8 mouse cellular contexts compared by ENCODE assay signal in the genomic region with DNA sequence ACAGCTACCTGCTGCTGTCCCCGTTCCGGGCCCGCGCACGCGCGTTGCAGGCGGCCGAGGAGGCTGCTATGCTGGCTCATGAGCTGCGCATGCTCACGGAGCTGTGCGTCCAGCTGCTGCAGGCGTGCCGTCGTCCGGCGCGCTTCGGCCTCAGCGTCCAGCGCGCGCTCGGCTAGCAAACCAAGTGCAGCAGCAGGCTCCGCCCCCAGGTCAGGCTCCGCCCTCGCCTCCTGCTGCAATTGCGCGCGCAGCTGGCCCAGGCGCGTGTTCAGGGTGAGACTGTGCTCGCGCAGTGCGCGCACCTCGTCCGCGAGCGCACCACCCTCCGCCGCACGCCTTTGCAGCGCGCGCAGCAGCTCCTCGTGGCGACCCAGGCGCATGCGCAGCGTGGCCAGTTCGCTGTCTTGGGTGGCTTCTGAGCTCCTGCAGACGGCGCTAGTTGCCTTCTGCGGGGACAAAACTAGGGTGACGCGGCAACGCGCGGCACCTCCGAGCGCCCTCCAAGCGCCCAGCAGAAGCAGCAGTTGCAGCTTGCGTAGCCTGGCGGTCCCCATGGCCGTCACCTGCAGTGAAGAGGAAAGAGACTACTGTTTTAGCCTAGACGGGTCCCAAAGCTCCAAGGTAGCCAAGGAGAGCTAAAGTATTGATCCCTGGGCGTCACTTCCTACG. TPM values are rescaled to one million over a fixed set of nuclear protein-coding genes. Genes with fewer than 3 reads are reported as not detected.
DNase-seq lines count a peak whose midpoint lies in the region; ATAC-seq lines count a peak whose summit lies in the region.

No protein-coding gene starts in this region.

- peaks cover 4 to 5% of the 10 kb centered on the region in 2 experiments; a peak in 2 of 4 replicates for H3K4me1 ChIP-seq in heart, embryonic 14.5 days (ENCODE audit: control insufficient read depth in 2 of 2, insufficient read depth in 2 of 2, low read length in 2 of 2)
- H3K4me1 ChIP-seq in liver, embryonic 13.5 days (replicated peaks) = peaks cover 29% of the 10 kb centered on the region
- H3K4me1 ChIP-seq in stomach, embryonic 16.5 days (ENCODE audit: control insufficient read depth, insufficient read depth, low read length) = peaks cover 4% of the 10 kb centered on the region

- peak overlapping the region; percentile 46 to 54 for H3K4me3 ChIP-seq in heart, embryonic 14.5 days (ENCODE audit: control insufficient read depth in 1 of 2, insufficient read depth in 1 of 2, low read depth in 1 of 2, low read length in 2 of 2)
- H3K4me3 ChIP-seq in liver, embryonic 13.5 days (replicated peaks) = peak overlapping the region; percentile 60
- peak overlapping the region; percentile 52 for H3K4me3 ChIP-seq in stomach, embryonic 16.5 days (replicated peaks; ENCODE audit: low read length)

- H3K27me3 ChIP-seq in heart, embryonic 14.5 days (ENCODE audit: control insufficient read depth, insufficient read depth, low read length) = no peaks in the 10 kb centered on the region
- H3K27me3 ChIP-seq in liver, embryonic 13.5 days = no peaks in the 10 kb centered on the region
- H3K27me3 ChIP-seq in stomach, embryonic 16.5 days (ENCODE audit: control insufficient read depth, insufficient read depth, low read length) = no peaks in the 10 kb centered on the region

- DNase-seq in c-Kit-negative CD71-positive TER-119-positive erythroid progenitor cells, embryonic 14.5 days (ENCODE audit: low read depth, low spot score) = peak; percentile 96
- peak; percentile 99 for DNase-seq in fibroblast of lung, adult 2 months (ENCODE audit: low read depth)
- peak; percentile 100 for DNase-seq in kidney, postnatal 14 days
- DNase-seq in liver, embryonic 13.5 days = peak; percentile 99
- DNase-seq in neural tube, embryonic 10.5 days (ENCODE audit: extremely low spot score, low spot score) = peak; percentile 100

- H3K4me2 ChIP-seq in heart, embryonic 14.5 days (ENCODE audit: low read length) = peak overlapping the region; percentile 84
- H3K4me2 ChIP-seq in liver, embryonic 13.5 days = peak overlapping the region; percentile 88
- H3K4me2 ChIP-seq in stomach, embryonic 16.5 days (ENCODE audit: low read depth, low read length) = peak overlapping the region; percentile 80

- peak overlapping the region; percentile 84 for H3K9ac ChIP-seq in heart, embryonic 14.5 days (ENCODE audit: low read length)
- peak overlapping the region; percentile 80 for H3K9ac ChIP-seq in liver, embryonic 13.5 days
- H3K9ac ChIP-seq in stomach, embryonic 16.5 days (ENCODE audit: low read length) = peak overlapping the region; percentile 87

- H3K9me3 ChIP-seq in heart, embryonic 14.5 days (ENCODE audit: control insufficient read depth, low read length) = no peaks in the 10 kb centered on the region
- no peaks in the 10 kb centered on the region for H3K9me3 ChIP-seq in liver, embryonic 13.5 days (replicated peaks)
- no peaks in the 10 kb centered on the region for H3K9me3 ChIP-seq in stomach, embryonic 16.5 days (replicated peaks; ENCODE audit: control insufficient read depth, low read length)

- peak overlapping the region; percentile 93 to 94 for H3K27ac ChIP-seq in heart, embryonic 14.5 days (replicated peaks in 1 of 2; ENCODE audit: control insufficient read depth in 1 of 2, insufficient read depth in 1 of 2, low read depth in 2 of 2, low read length in 2 of 2)
- peak overlapping the region; percentile 90 for H3K27ac ChIP-seq in liver, embryonic 13.5 days
- H3K27ac ChIP-seq in stomach, embryonic 16.5 days (ENCODE audit: low read length) = peak overlapping the region; percentile 95

- WGBS in heart, embryonic 14.5 days = under 1% methylated on average over 69 of the region's 69 CpGs
- under 1% methylated on average over 69 of the region's 69 CpGs for WGBS in liver, embryonic 13.5 days (ENCODE audit: insufficient replicate concordance)
- under 1% methylated on average over 69 of the region's 69 CpGs for WGBS in stomach, embryonic 16.5 days

- H3K36me3 ChIP-seq in heart, embryonic 14.5 days (ENCODE audit: control insufficient read depth, insufficient read depth, low read length) = 0 out of 2 replicates have a peak, but pooled peaks cover under 1% of the 10 kb centered on the region
- H3K36me3 ChIP-seq in liver, embryonic 13.5 days = peaks cover 5% of the 10 kb centered on the region
- no peaks in the 10 kb centered on the region for H3K36me3 ChIP-seq in stomach, embryonic 16.5 days (ENCODE audit: control insufficient read depth, insufficient read depth, low read length)

- peak; percentile 89 for ATAC-seq in CD4-positive, CD25-positive, alpha-beta regulatory T cell, adult 4 months
- ATAC-seq in heart, embryonic 14.5 days (ENCODE audit: insufficient number of reproducible peaks, insufficient read depth, low FRiP score, low read depth) = peak; percentile 96
- ATAC-seq in liver, embryonic 13.5 days (ENCODE audit: low read depth) = peak; percentile 94
- ATAC-seq in stomach, embryonic 16.5 days (ENCODE audit: insufficient read depth, low FRiP score) = peak; percentile 95

RNA-seq across cellular contexts. Expression of a gene that starts 1.4 kb away (rescaled TPM):
- 1 to 10 TPM in 1 of 2 experiments, under 1 TPM in 1; 0.43 to 1.1 TPM for polyA plus RNA-seq in CD4-positive, CD25-positive, alpha-beta regulatory T cell, adult 4 months (2017; shearing (Covaris generic))
- 1.9 and 2.7 TPM in 2 replicates for polyA plus RNA-seq in heart, embryonic 14.5 days (2014; fragmentation: Nextera tagmentation; extraction: Ambion mirVana)
- polyA plus RNA-seq in liver, embryonic 13.5 days (2015; fragmentation: Nextera tagmentation; extraction: Ambion mirVana) = 9.4 and 10.1 TPM in 2 replicates
- polyA plus RNA-seq in stomach, embryonic 16.5 days (2015; fragmentation: Nextera tagmentation; extraction: Ambion mirVana) = 8.2 and 9.1 TPM in 2 replicates

RNA-seq across cellular contexts. Expression of a gene that starts 9.7 kb away (rescaled TPM):
- polyA plus RNA-seq in CD4-positive, CD25-positive, alpha-beta regulatory T cell, adult 4 months (2017; shearing (Covaris generic)) = 10 to 100 TPM; 13.8 to 24.3 TPM
- 4.5 and 5.9 TPM in 2 replicates for polyA plus RNA-seq in heart, embryonic 14.5 days (2014; fragmentation: Nextera tagmentation; extraction: Ambion mirVana)
- 4.2 and 4.8 TPM in 2 replicates for polyA plus RNA-seq in liver, embryonic 13.5 days (2015; fragmentation: Nextera tagmentation; extraction: Ambion mirVana)
- 14.2 and 16.8 TPM in 2 replicates for polyA plus RNA-seq in stomach, embryonic 16.5 days (2015; fragmentation: Nextera tagmentation; extraction: Ambion mirVana)

RNA-seq across cellular contexts. Expression of a gene that starts 9.8 kb away (rescaled TPM):
- 10 to 100 TPM; 24.1 to 36.4 TPM for polyA plus RNA-seq in CD4-positive, CD25-positive, alpha-beta regulatory T cell, adult 4 months (2017; shearing (Covaris generic))
- polyA plus RNA-seq in heart, embryonic 14.5 days (2014; fragmentation: Nextera tagmentation; extraction: Ambion mirVana) = 28.2 and 30.0 TPM in 2 replicates
- 89.6 and 90.5 TPM in 2 replicates for polyA plus RNA-seq in liver, embryonic 13.5 days (2015; fragmentation: Nextera tagmentation; extraction: Ambion mirVana)
- polyA plus RNA-seq in stomach, embryonic 16.5 days (2015; fragmentation: Nextera tagmentation; extraction: Ambion mirVana) = 74.6 and 77.5 TPM in 2 replicates

RNA-seq across cellular contexts. Expression of a gene that starts 20.2 kb away (rescaled TPM):
- 100 to 1,000 TPM; 200 to 213 TPM for polyA plus RNA-seq in CD4-positive, CD25-positive, alpha-beta regulatory T cell, adult 4 months (2017; shearing (Covaris generic))
- polyA plus RNA-seq in heart, embryonic 14.5 days (2014; fragmentation: Nextera tagmentation; extraction: Ambion mirVana) = 188 and 202 TPM in 2 replicates
- 282 and 290 TPM in 2 replicates for polyA plus RNA-seq in liver, embryonic 13.5 days (2015; fragmentation: Nextera tagmentation; extraction: Ambion mirVana)
- 272 and 293 TPM in 2 replicates for polyA plus RNA-seq in stomach, embryonic 16.5 days (2015; fragmentation: Nextera tagmentation; extraction: Ambion mirVana)

RNA-seq across cellular contexts. Expression of a gene that starts 59.9 kb away (rescaled TPM):
- polyA plus RNA-seq in CD4-positive, CD25-positive, alpha-beta regulatory T cell, adult 4 months (2017; shearing (Covaris generic)) = not detected
- not detected in 2 replicates for polyA plus RNA-seq in heart, embryonic 14.5 days (2014; fragmentation: Nextera tagmentation; extraction: Ambion mirVana)
- polyA plus RNA-seq in liver, embryonic 13.5 days (2015; fragmentation: Nextera tagmentation; extraction: Ambion mirVana) = not detected in 2 replicates
- not detected in 2 replicates for polyA plus RNA-seq in stomach, embryonic 16.5 days (2015; fragmentation: Nextera tagmentation; extraction: Ambion mirVana)

Comparison
In these comparisons a context has a peak if more than half of its experiments do, and no peak if none do; other contexts are left out.
1. Peak in every context shown above with its lines: DNase-seq, ATAC-seq, H3K4me3 ChIP-seq and H3K27ac ChIP-seq.